Mouse (Mus musculus): ENCODE results near the gene Galnt12.
A peak's percentile ranks its signal among the peaks of the same experiment; 100 is the strongest.

The Galnt12 gene

DNA sequence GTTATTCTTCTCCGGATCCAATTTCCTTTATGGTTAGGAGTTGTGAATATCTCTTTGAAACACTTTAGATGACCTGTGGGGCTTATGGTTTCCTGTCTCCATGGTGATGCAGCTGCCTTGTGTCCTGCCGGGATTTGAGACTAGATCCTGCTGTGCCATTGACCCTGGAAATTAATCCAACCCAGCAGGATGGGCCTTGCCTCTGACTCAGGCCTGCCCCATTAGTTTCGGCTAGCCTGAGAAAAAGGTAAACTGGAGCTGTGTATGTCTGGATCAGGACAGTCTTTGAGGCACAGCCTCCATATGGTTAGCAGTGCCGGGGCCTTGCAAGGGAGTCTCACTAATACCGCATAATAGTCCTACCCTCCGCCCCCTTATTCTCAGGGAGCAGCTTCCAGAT lies 1.9 kb downstream of the Galnt12 start:
- no peak for DNase-seq (ENCODE audit: low read depth, low spot score)

DNA sequence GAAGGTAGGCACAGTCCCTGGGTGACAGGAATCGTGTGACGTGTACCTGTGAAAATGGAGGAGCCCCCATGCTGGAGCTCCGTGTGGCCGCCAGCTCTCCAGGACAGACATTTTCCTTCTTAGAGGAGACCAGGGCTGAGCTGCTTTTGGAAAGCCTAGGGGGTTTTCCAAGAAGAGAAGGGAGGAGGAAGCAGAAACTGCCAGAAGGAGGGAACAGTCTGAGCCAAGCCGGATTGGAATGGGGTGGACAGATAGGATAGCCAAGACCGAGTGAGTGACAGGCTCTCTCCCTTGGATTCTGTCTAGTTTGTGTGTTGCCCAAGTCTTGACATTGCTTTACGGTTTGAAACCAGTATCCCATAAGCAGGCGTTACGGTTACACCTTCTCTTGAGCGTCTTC lies 11.9 kb downstream of the Galnt12 start:
- peak; percentile 46 for DNase-seq (ENCODE audit: low read depth, low spot score)

DNA sequence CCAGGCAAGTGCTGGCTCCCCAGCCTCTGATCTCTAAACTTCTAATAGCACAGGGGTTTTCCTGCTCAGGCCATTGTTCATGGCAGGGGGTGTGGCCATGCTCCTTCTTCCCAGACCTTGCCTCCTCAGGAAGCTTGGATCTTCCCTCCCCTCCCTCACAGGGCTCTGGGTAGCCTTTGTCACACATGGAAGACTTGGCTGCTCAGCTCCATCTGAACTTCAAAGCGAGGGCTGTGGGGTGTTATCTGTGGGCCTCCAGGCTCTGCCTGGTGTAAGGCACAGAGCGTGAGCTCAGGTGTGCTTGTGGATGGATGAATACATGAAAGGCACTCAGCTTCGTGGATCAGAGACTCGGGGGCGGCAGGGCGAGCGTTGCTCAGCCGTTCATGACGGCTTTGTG lies 20.2 kb downstream of the Galnt12 start:
- no peak for DNase-seq (ENCODE audit: low read depth, low spot score)

DNA sequence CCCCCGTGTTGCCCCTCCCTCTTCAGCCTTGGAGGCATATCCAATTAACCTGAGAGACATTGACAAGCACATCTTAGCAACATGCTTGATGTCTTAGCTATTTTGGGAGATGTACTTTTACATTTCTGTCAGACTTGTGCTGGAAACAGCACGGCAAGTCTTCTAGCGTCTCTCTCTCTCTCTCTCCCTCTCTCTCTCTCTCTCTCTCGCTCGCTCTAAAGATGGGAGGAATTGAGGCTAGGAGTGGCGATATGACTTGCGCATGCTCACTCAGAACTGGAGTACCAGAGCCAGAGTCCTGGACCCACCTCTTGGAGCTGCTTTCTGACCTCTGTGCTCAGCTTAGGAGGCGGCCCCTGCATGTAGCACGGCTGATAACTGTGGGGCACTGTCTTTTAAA lies 20.9 kb downstream of the Galnt12 start:
- DNase-seq (ENCODE audit: low read depth, low spot score): peak; percentile 38

DNA sequence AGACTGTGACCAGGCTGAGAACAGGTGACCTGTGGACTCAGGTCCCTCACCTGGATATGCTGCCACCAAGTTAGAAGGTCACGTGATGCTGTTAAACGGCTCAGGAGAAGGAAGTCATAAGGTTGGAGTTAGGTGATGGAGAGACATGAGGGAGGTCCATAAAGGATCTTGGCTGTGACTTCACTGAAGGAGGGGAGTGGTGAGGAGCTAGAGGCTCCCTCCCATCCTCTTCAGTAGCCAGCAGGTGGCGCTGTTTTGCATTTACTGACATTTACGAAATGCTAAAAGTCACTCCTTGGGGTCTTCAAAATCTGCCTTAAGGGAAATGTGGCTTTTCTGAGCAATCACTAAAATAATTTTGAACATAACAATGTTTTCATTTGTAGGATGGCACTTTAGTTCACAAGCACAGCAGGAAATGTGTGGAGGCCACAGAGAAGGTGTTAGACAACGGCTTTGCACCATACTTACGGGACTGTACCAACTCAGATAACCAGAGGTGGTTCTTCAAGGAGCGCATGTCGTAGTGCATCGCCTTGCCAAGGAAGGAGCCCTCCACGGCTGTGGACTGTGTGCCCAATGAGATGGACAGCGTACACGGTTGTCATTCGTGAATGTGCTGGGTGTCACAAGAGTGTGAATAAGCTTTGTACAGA lies 30.5 kb downstream of the Galnt12 start:
- DNase-seq (ENCODE audit: low read depth, low spot score): no peak

DNA sequence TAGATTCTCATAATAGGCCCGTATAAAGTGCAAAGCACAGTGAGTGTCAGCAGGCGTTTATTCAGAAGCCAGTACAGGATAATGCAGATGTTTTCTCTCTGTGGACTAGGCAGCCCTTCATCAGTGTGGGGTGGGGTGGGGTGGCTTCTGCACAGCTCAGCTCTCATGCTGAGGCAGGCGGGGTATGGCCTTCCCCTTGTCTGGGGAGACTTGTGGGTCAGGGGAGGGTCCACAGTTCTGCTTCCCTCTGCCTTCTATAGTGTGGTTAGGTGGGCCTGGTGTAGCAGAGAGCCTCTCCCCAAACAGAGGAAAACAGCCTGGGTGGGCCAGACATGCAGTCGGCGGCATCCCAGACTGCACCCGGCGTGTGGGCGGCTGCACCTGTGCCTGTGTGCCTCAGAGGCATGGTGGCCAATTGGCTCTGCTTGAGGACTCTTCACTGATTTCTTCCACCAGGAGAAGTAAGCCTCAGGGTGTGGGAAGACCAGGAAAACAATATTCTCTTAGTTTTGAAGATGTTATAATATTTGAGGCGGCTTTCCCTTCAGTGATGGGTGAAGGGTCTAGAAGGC lies 32.5 kb downstream of the Galnt12 start:
- no peak for DNase-seq (ENCODE audit: low read depth, low spot score)

DNA sequence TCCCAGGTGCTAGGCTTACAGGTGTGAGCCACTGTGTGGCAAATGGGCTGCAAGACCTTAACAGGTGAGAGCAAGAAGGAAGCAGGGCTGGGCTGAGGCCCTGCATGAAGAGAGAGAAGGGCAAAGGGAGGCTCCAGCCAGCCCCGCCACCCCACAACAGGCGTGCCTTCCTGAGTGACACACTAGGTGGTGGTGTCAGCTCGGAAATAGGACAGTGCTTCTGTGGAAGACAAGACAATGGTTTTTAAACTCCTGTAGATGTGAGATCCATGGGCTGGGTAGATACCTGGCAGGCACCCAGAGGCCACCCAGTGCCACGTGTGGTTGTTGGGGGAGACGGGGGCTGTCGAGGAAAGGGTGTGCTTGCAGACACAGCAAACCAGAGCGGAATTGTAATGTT lies 36.8 kb downstream of the Galnt12 start:
- DNase-seq (ENCODE audit: low read depth, low spot score): no peak

DNA sequence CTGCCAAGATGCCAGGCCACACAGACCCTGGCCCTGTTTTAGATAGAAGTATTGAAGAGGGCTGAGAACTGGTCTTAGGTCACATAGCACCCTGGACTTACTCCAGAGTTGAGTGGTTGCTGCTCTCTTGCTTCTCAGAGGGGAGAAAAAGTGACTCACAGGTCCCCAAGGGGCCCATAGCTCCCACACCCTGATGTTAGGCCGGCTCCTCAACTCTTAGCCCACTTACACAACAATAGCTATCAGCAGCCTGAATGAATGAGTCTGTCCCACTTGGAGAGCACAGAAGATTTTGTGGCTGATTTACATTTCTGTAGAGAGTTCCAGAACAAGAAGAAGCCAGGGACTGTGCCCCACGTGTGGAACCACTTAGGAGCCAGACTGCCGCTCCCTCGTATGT lies 37.9 kb downstream of the Galnt12 start:
- peak; percentile 67 for DNase-seq (ENCODE audit: low read depth, low spot score)

DNA sequence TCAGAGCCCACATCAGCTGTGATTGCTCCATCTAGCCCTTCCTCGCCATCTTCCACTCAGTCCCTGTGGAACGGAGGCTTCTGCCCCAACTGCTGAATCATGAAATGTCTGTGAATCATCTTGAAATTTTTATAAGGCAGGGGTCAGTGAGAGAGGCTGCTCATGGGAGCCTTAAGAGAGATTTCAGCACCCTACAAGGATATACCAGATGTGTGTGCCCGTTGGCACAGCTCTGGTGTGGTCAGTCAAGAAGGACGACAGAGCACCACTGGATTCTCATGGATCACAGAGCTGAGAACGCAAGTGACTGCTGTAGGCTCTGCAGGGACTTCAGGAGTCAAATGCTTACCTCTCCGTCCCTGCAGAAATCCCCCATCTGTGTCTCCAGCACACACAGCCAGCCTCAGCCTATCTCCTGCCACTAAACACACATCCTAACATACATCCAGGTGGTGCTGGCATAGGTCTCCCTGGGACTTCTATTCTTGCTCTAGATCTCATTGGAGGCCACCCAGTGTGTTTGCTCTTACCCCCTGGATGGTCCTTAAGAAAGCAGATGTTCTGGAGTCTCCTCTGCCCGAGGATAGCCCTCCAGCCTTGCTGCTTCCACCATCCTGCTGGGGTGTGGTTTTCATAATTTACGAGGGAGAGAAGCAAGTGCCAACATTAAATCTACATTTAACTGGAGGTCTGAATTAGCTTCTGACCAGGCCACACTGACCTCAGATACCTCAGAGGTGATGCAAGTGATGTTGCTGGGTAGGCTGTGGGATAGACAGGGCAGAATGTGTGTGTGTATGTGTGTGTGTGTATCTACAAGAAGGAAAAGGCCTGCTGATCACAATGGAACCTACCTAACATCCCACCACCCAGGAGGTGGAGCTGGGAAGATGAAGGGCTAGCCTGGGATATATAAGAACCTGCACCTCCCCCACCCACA lies 38.7 kb downstream of the Galnt12 start:
- DNase-seq (ENCODE audit: low read depth, low spot score): no peak

DNA sequence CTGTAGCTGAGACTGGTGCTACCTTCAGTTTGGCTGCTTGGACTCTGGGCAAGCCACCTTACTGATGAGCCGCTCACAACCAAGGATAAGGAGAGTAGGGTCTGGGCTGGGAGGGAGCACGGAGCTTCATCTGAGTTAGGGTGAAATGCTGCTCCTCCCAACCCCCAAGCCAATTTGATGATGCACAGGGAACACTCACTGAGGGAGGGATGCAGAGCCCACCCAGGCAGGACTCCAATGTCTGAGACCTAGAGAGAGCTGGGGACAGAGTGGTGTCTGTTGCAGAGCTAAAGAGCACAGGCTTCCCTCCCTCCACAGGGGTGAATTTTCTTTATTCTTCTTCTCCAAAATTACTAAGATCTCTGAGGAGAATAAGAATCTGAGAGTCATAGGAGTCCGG lies 40.2 kb downstream of the Galnt12 start:
- no peak for DNase-seq (ENCODE audit: low read depth, low spot score)

DNA sequence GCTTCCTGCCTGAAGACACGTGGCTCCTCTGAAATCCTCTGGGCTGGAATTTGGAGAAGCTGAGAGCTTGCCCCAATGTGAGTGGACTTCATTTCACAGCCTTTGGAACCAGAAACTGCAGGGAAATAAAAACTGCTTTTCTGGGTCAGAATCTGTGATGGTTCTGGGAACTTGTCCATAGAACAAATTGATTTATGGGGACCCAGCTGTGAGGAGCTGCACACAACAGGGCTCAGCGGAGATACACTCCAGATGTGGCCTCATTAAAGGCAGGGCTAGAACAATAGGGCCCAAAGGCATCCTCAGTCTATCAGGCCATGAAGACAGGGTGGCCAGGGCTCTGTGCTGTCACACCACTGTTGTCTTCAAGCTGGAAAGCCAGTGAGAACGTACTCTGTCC lies 40.7 kb downstream of the Galnt12 start:
- peak; percentile 84 for DNase-seq (ENCODE audit: low read depth, low spot score)

DNA sequence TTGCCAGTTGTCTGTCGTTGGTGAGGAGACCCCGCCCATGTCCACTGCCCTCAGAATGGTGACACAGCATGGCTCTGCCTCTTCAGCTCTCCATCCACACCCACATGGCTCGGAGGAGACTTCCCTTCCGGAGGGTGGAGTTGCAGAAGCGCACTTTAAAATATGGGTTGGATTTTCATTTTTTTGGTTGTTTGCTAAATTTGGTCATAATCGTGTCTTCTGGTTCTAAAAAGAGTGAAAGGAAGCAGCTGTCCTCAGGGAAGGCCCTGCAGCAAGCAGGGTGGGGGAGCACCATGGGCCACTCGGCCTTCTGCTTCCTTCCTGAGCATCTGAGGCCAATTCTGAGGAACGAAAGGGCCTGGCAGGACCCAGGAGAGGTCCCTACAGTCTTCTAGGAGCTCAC lies 45.0 kb downstream of the Galnt12 start:
- peak; percentile 70 for DNase-seq (ENCODE audit: low read depth, low spot score)

DNA sequence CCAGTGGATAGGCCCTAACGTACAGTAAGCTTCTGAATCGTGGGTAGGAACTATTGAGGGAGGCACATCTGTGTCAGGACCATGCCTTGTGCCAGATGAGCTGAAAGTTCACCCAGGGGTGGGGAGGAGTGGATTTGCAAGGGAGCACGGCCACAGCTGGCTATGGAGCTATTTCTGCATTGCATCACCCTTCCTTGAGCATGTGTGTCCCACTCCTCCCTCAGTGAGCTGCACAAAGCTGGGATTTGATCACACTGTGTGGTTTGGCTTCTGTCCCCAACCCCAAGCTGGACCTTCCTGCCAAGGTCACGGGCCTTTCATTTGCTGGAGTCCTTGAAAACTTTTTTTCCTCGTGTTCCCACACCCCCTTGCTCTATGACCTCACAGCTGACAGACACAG lies 45.8 kb downstream of the Galnt12 start:
- peak; percentile 83 for DNase-seq (ENCODE audit: low read depth, low spot score)

DNA sequence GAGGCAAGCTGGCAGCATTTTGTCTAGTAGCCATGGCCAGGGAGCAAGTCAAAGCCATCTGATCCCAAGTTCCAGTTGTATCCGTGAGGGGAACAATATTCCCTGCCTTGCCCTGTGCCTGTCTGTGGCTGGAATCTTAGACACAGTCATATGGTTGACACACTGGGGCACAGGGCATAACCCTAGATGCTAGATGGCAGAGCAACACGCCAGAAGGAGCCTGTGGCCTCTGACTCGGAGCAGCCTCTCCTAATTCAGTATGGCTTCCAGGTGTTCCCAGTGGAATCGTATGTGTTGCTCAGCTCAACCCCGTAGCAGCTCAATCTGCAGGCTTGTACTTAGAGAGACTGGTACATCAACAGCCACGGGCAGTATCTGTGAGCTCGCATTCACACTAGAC lies 46.7 kb downstream of the Galnt12 start:
- no peak for DNase-seq (ENCODE audit: low read depth, low spot score)

DNA sequence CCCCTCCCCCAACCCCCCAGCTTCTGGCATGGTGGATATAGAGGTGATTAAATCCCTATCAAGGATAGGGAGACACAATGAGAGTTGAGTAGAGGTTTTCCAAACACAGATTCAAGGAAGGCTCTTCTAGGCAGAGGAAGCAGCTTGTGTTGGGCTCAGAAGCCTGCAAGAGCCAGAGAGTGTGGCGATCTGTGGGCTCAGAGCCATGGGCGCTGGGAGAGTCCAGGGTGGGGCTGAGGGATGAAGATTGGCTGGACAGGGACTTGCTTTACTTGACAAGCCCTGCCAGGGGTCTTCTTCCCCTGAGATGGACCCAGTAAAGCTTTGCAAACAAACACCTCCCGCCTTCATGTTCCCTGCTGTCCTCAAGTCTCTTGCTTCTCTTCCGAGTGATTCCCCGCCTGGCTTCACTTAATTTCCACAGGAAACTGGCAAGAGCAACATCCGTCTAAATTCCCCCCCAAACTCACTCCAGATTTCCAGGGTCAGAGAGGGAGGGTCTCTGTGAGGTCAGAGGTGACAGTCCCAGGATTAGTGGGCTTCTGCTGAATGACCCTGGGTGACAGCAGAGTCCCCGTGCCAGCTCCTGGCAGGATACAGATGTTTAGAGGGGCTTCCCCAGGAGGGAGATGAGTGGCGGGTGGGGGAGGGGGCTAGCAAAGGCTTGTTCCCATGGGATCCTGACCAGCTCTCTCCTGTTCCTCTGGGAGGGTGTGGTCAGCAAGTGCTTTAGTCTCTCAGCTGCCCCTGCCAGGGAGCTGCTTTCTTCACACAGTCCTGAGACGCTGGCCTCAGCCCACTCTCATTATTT lies 47.5 kb downstream of the Galnt12 start:
- DNase-seq (ENCODE audit: low read depth, low spot score): no peak

DNA sequence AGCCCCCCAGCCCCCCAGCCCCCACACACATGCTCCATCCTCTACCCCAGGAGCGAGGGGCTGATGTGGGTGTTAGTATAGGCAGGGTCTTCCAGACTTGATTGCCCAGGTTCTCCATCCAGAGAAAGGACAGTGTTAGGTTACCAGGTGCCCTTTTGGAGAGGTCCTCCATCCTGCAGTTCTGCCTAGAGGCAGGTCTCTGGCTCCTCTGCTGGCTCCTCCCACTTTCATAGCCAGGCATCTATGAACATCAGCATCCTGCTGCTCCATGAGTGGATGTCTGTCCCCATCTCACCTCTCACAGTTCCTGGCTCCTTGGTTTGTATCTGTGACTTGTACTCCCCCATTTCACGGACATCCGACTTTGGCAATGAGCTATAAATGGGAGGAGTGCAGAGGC lies 48.6 kb downstream of the Galnt12 start:
- no peak for DNase-seq (ENCODE audit: low read depth, low spot score)

DNA sequence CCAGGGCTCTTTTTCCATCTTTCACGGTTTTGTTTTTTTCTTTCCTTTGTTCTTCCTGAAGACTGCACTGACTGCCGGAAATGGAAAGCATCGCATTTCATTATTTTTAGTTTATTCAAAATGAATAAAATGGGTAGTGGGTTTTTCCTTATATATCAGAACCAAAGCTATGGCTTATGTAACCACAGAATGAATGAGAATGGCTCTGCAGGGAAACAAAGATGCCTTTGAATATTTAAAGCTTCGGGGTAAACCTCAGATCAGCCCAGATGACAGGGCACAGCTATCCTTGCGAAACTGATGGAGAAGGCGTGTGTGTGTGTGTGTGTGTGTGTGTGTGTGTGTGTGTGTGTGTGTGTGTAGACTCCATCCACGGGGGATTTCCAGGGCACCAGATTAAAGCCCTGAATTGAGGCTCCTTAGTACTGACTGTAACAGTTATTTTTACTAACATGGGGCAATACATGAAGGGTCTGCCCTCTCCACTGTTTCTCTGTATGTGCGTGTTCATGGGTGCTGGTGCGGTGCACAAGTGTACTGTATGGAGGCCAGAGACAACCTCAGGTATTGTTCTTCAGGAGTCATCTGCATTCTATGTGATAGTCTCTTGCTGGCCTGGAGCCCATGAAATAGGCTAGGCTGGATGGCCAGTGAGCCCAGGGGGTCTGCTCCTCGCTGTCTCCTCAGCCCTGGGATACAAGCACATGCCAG lies 49.9 kb downstream of the Galnt12 start:
- no peak for DNase-seq (ENCODE audit: low read depth, low spot score)

DNA sequence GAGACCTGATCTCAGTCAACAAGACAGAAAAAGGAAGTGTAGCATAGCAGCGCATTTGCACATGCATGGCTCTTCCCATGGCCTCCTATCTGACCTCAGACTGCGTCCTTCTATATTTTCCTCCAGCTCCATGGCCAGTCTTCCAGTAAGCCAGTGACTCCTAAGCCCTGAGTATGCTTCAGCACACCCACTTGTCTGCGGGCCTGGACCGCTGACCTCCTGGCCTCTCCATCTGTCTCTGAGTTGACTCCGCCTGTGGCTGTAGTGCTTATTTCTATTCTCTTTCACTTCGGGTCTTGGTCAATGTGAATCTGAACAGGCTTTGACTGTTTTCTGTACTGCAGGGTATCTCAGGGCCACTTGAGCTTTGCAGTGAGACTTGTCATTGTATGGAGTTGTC lies 52.1 kb downstream of the Galnt12 start:
- DNase-seq (ENCODE audit: low read depth, low spot score): no peak

DNA sequence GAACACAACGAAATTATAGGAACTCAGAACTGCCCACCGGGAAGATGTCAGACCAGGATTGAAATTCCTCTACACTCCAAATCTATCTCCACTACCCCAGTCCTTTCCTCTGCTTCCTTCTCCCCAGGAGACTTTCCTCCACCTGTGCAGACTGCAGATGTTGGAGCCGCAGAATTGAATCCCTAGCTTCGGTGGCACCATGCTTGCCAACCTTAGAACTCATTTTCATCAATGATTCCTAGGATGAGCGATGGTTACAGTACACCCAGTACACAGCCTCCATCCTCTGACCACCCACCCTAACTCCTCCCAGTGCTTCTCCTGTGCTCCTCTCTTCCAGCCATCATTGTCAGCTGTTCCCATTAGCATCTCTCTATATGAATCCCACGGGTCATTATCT lies 53.6 kb downstream of the Galnt12 start:
- DNase-seq (ENCODE audit: low read depth, low spot score): no peak

DNA sequence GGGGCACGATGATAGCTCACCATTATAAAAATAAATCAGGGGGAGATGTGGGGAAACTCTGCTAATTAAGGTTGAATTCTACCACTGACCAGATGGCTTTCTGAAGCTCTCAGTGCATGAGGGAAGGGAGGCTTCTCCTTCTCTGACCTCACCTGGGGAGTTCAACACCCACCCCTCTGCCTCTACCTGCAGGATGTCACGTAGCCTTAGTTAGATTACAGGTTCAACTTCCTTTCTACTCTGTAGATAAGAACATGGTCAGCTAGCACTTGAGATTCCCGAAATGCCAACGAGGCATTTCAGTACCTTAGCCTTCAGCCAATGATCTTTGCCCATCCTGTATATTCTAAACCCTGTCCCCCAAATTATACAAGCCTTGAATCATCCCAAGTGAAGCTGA lies 54.9 kb downstream of the Galnt12 start:
- no peak for DNase-seq (ENCODE audit: low read depth, low spot score)

DNA sequence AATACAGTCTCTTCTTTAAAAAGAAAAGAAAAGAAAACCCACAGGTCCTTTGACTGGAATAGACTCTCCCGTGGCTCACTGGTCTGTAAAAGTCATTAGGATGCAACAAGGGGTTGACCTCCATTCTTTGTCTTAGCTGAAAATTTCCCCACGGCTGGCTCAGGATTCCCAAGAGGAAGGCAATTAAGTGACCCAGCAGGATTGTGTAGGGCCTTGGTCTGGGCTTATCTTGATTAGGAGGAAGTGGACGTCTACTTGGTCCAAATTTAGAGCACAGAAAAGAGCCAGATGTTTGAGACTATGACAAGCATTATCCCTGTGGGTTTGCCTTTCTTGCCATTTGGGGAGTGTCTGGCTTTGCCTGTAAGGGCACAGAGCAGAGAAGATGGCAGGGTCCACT lies 58.3 kb downstream of the Galnt12 start:
- DNase-seq (ENCODE audit: low read depth, low spot score): no peak
